Mouse (Mus musculus): ENCODE measurements around the gene Sirt4.

Sirt4 gene

GRCm38 (mm10) chr5:115432395-115432794, 52.1 kb downstream of the Sirt4 start:
- DNase-seq: no peak

- DNase-seq: no peak
Measured at GRCm38 (mm10) chr5:115431898-115432259, 52.6 kb downstream of the Sirt4 start.

GRCm38 (mm10) chr5:115431061-115431897, 53.2 kb downstream of the Sirt4 start:
- DNase-seq: no peak

GRCm38 (mm10) chr5:115430187-115430960, 54.2 kb downstream of the Sirt4 start:
- no peak for DNase-seq

- no peak for DNase-seq
Measured at GRCm38 (mm10) chr5:115429359-115430186, 55.0 kb downstream of the Sirt4 start, which contains the start of gene Msi1. Gene Msi1, plus strand, starts transcription at chr5:115429599.

GRCm38 (mm10) chr5:115428831-115429358, 55.6 kb downstream of the Sirt4 start:
- DNase-seq: no peak

Data from cerebellum, adult 11-12 months (tissue).